Mouse (Mus musculus): ENCODE measurements around the gene Olfr27. TPM values are rescaled to one million over a fixed set of nuclear protein-coding genes. Genes with fewer than 3 reads are reported as not detected.

The Olfr27 gene
- total RNA-seq (2021), result not detected
- long read RNA-seq, experiment 1, result 0 reads
- long read RNA-seq, experiment 2, result 0 reads

DNA sequence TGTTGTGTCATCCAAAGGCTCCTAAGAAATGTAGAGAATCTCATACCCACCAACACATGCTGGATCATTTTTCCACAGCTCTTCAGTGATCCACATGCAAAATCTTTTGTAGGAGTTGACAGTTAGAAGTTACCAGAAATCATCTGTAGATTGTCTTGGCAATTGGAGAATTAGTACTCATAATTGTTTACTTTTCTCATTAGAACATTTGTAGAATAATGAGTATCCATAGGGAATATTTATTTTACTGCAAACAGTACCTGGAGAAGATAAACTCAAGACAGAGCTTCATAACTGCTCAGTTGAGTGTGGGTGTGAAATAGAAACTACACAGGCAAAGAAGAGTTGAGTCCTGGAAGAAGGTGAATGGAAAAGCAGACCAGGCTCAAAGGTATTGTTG, at the start of gene Olfr27:
Gene Olfr27, plus strand, starts transcription at position 301 of the 400 bp plus-strand sequence.
- TF ChIP-seq CTCF (IDR thresholded peaks at IDR 0.05), result no peak
- H3K27ac ChIP-seq, result no peak within 1 kb of the TSS
- intact Hi-C loops (cut with DNase I), result no loop called here
- H3K4me3 ChIP-seq, result no peak within 1 kb of the TSS
- DNase-seq, result no peak

- intact Hi-C loops (cut with DNase I), result no loop called here
- Histone ChIP-seq H3K4me3 (no peak within 1 kb of the TSS), H3K27ac (no peak within 1 kb of the TSS)
- DNase-seq, result no peak
- no peak for TF ChIP-seq CTCF (IDR thresholded peaks at IDR 0.05)
Measured at GRCm38 (mm10) chr9:39078787-39079186, 49.1 kb upstream of the Olfr27 start, which contains the start of gene Olfr938. Gene Olfr938 (minus strand): TSS chr9:39078887.

GRCm38 (mm10) chr9:39127326-39127725, 605 bp upstream of the Olfr27 start:
- no peak for DNase-seq
- Histone ChIP-seq H3K4me3 (no peak overlapping the region), H3K27ac (no peak overlapping the region)
- intact Hi-C loops (cut with DNase I), result no loop called here
- no peak for TF ChIP-seq CTCF (IDR thresholded peaks at IDR 0.05)

- intact Hi-C loops (cut with DNase I), result no loop called here
- H3K4me3 ChIP-seq, result no peak overlapping the region
- no peak for DNase-seq
- no peak overlapping the region for H3K27ac ChIP-seq
- no peak for TF ChIP-seq CTCF (IDR thresholded peaks at IDR 0.05)
Measured at GRCm38 (mm10) chr9:39152401-39152800, 24.5 kb downstream of the Olfr27 start.

GRCm38 (mm10) chr9:39166004-39166403, 38.1 kb downstream of the Olfr27 start, which contains the start of gene Olfr943:
Gene Olfr943 (plus strand): TSS chr9:39166304.
- DNase-seq, result no peak
- intact Hi-C loops (cut with DNase I), result no loop called here
- no peak within 1 kb of the TSS for H3K4me3 ChIP-seq
- no peak for TF ChIP-seq CTCF (IDR thresholded peaks at IDR 0.05)
- H3K27ac ChIP-seq, result no peak within 1 kb of the TSS

Other genes with a start within 250 kb of the Olfr27 start
- gene Olfr930, start 198.3 kb upstream of the Olfr27 start, total RNA-seq (2021), result not detected
- not detected for gene Olfr933, start 155.8 kb upstream of the Olfr27 start, total RNA-seq (2021)
- not detected for gene Olfr934, start 139.8 kb upstream of the Olfr27 start, total RNA-seq (2021)
- gene Olfr935, start 128.4 kb upstream of the Olfr27 start, total RNA-seq (2021), result not detected
- not detected for gene Olfr146, start 104.8 kb upstream of the Olfr27 start, total RNA-seq (2021)
- not detected for gene Olfr937, start 63.2 kb upstream of the Olfr27 start, total RNA-seq (2021)
- not detected for gene Olfr938, start 49.2 kb upstream of the Olfr27 start, total RNA-seq (2021)
- gene Olfr943, start 38.2 kb downstream of the Olfr27 start, total RNA-seq (2021), result not detected
- gene Olfr944, start 73.8 kb downstream of the Olfr27 start, total RNA-seq (2021), result not detected
- gene Olfr1537, start 121.9 kb downstream of the Olfr27 start, total RNA-seq (2021), result not detected
- not detected for gene Olfr945, start 148.7 kb downstream of the Olfr27 start, total RNA-seq (2021)
- not detected for gene Olfr948, start 197.9 kb downstream of the Olfr27 start, total RNA-seq (2021)

All from gastrocnemius, adult 2 months (tissue).